In genomic region chr9:22429533-22430241, GRCm38 (mm10) we compare ENCODE assay signal across 8 mouse cellular contexts. TPM values are rescaled to one million over a fixed set of nuclear protein-coding genes. Genes with fewer than 3 reads are reported as not detected.
DNase-seq lines count a peak whose midpoint lies in the region; ATAC-seq and TF ChIP-seq lines count a peak whose summit lies in the region.

No protein-coding gene starts in this region.

- WGBS in liver, embryonic 14.5 days (ENCODE audit: insufficient replicate concordance): 46% methylated on average over 15 of the region's 15 CpGs

- H3K36me3 ChIP-seq in liver, embryonic 14.5 days (replicated peaks; ENCODE audit: control insufficient read depth, insufficient read depth, low read depth): no peaks in the 10 kb centered on the region

- no peak overlapping the region for H3K27ac ChIP-seq in gastrocnemius, adult 2 months
- H3K27ac ChIP-seq in liver, embryonic 14.5 days: no peak overlapping the region

- H3K4me1 ChIP-seq in liver, embryonic 14.5 days (replicated peaks; ENCODE audit: control insufficient read depth in 2 of 2, insufficient read depth in 2 of 2, low read length in 1 of 2): peaks cover 3 to 6% of the 10 kb centered on the region in 2 experiments; a peak in 3 of 4 replicates

- no peak for TF ChIP-seq EP300 in liver, embryonic 14.5 days (IDR thresholded peaks at IDR 0.05; ENCODE audit: low read depth)

- no peak for TF ChIP-seq CTCF in gastrocnemius, adult 2 months (IDR thresholded peaks at IDR 0.05)
- TF ChIP-seq CTCF in liver, embryonic 14.5 days (IDR thresholded peaks at IDR 0.05; ENCODE audit: low read depth): no peak

- H3K4me3 ChIP-seq in gastrocnemius, adult 2 months: peak overlapping the region; percentile 37
- no peak overlapping the region for H3K4me3 ChIP-seq in liver, embryonic 14.5 days (ENCODE audit: insufficient read depth in 1 of 2, low read depth in 2 of 2, low read length in 2 of 2)

- intact Hi-C loops in gastrocnemius, adult 2 months (cut with DNase I): no loop called here
- intact Hi-C loops in gastrocnemius, postnatal 36 days (cut with DNase I): no loop called here
- intact Hi-C loops in left cerebral cortex, postnatal 25 days (cut with DNase I): no loop called here

- H3K27me3 ChIP-seq in liver, embryonic 14.5 days (ENCODE audit: control insufficient read depth, insufficient read depth, low read length): no peaks in the 10 kb centered on the region

- H3K9ac ChIP-seq in liver, embryonic 14.5 days (replicated peaks): no peak overlapping the region

- no peak for DNase-seq in gastrocnemius, adult 2 months
- DNase-seq in gastrocnemius, postnatal 36 days: no peak
- peak; percentile 84 for DNase-seq in MEL-GATA-1-ER (ENCODE audit: extremely low read depth, low read depth)
- no peak for DNase-seq in liver, embryonic 14.5 days (ENCODE audit: low read depth in 3 of 3, low spot score in 3 of 3)
- peak; percentile 63 for DNase-seq in thymus, postnatal 14 days
- no peak for DNase-seq in left cerebral cortex, postnatal 25 days (ENCODE audit: low spot score in 2 of 2)
- DNase-seq in c-Kit-positive CD71-positive TER-119-positive erythroid progenitor cells, embryonic 14.5 days (ENCODE audit: low spot score): no peak

- ATAC-seq in hematopoietic stem cell, adult 5-6 weeks (replicated peaks in 1 of 2; ENCODE audit: insufficient read depth in 1 of 2, low FRiP score in 2 of 2, low TSS enrichment in 1 of 2, low read depth in 1 of 2, poor library complexity in 2 of 2, severe bottlenecking in 2 of 2): peak; percentile 52 to 65; a peak in 2 of 4 replicates
- no peak for ATAC-seq in liver, embryonic 14.5 days (ENCODE audit: insufficient read depth)

- H3K9me3 ChIP-seq in liver, embryonic 14.5 days (ENCODE audit: control insufficient read depth, low read length): no peaks in the 10 kb centered on the region

- H3K4me2 ChIP-seq in liver, embryonic 14.5 days (ENCODE audit: low read depth): peak overlapping the region; percentile 22

RNA-seq across cellular contexts. Expression of gene 9530077C05Rik, which starts 18.4 kb away (rescaled TPM):
- under 1 TPM; 0.36 to 0.59 TPM for total RNA-seq in gastrocnemius, adult 2 months (2021)
- total RNA-seq in gastrocnemius, postnatal 36 days (2021): under 1 TPM; 0.13 to 0.20 TPM
- total RNA-seq in hematopoietic stem cell, adult 5-6 weeks (2017): 3.8 and 8.7 TPM in 2 replicates
- polyA plus RNA-seq in liver, embryonic 14.5 days (2012; rRNA removed): 0.89 and 1.1 TPM in 2 replicates
- 1.5 and 1.8 TPM in 2 replicates for polyA plus RNA-seq in liver, embryonic 14.5 days (2014; fragmentation: Nextera tagmentation; extraction: Ambion mirVana)
- 1 to 10 TPM; 7.4 to 8.4 TPM for total RNA-seq in left cerebral cortex, postnatal 25 days (2021)

RNA-seq across cellular contexts. Expression of gene Gm17545, which starts 24.4 kb away (rescaled TPM):
- not detected for total RNA-seq in gastrocnemius, adult 2 months (2021)
- total RNA-seq in gastrocnemius, postnatal 36 days (2021): not detected
- total RNA-seq in hematopoietic stem cell, adult 5-6 weeks (2017): not detected in 2 replicates
- not detected in 2 replicates for polyA plus RNA-seq in liver, embryonic 14.5 days (2012; rRNA removed)
- polyA plus RNA-seq in liver, embryonic 14.5 days (2014; fragmentation: Nextera tagmentation; extraction: Ambion mirVana): not detected in 2 replicates
- total RNA-seq in left cerebral cortex, postnatal 25 days (2021): not detected

RNA-seq across cellular contexts. Expression of gene Rp9, which starts 39.9 kb away (rescaled TPM):
- 10 to 100 TPM; 32.2 to 39.1 TPM for total RNA-seq in gastrocnemius, adult 2 months (2021)
- total RNA-seq in gastrocnemius, postnatal 36 days (2021): 10 to 100 TPM; 31.3 to 33.2 TPM
- total RNA-seq in hematopoietic stem cell, adult 5-6 weeks (2017): 173 and 179 TPM in 2 replicates
- polyA plus RNA-seq in liver, embryonic 14.5 days (2012; rRNA removed): 15.8 and 32.5 TPM in 2 replicates
- 34.1 and 37.2 TPM in 2 replicates for polyA plus RNA-seq in liver, embryonic 14.5 days (2014; fragmentation: Nextera tagmentation; extraction: Ambion mirVana)
- 10 to 100 TPM; 40.0 to 40.1 TPM for total RNA-seq in left cerebral cortex, postnatal 25 days (2021)

RNA-seq across cellular contexts. Expression of gene Anln, which starts 40.7 kb away (rescaled TPM):
- under 1 TPM; 0.64 to 0.69 TPM for total RNA-seq in gastrocnemius, adult 2 months (2021)
- 1 to 10 TPM in 1 of 2 experiments, under 1 TPM in 1; 0.96 to 1.6 TPM for total RNA-seq in gastrocnemius, postnatal 36 days (2021)
- 36.2 and 39.2 TPM in 2 replicates for total RNA-seq in hematopoietic stem cell, adult 5-6 weeks (2017)
- 13.8 and 20.1 TPM in 2 replicates for polyA plus RNA-seq in liver, embryonic 14.5 days (2012; rRNA removed)
- 27.0 and 31.2 TPM in 2 replicates for polyA plus RNA-seq in liver, embryonic 14.5 days (2014; fragmentation: Nextera tagmentation; extraction: Ambion mirVana)
- 1 to 10 TPM; 6.4 to 7.3 TPM for total RNA-seq in left cerebral cortex, postnatal 25 days (2021)

RNA-seq across cellular contexts. Expression of gene Bbs9, which starts 45.8 kb away (rescaled TPM):
- 10 to 100 TPM in 1 of 2 experiments, 1 to 10 TPM in 1; 9.5 to 11.5 TPM for total RNA-seq in gastrocnemius, adult 2 months (2021)
- total RNA-seq in gastrocnemius, postnatal 36 days (2021): 1 to 10 TPM; 6.8 to 8.7 TPM
- 19.8 and 41.6 TPM in 2 replicates for total RNA-seq in hematopoietic stem cell, adult 5-6 weeks (2017)
- 2.2 and 2.6 TPM in 2 replicates for polyA plus RNA-seq in liver, embryonic 14.5 days (2012; rRNA removed)
- polyA plus RNA-seq in liver, embryonic 14.5 days (2014; fragmentation: Nextera tagmentation; extraction: Ambion mirVana): 2.3 and 3.0 TPM in 2 replicates
- total RNA-seq in left cerebral cortex, postnatal 25 days (2021): 10 to 100 TPM; 27.8 to 28.6 TPM

Comparison
In these comparisons a context has a peak if more than half of its experiments do, and no peak if none do; other contexts are left out.
1. DNase-seq: peak in MEL-GATA-1-ER (single experiment) and thymus, postnatal 14 days (single experiment); none in gastrocnemius, adult 2 months (single experiment), gastrocnemius, postnatal 36 days (0 of 2), liver, embryonic 14.5 days (0 of 3), left cerebral cortex, postnatal 25 days (0 of 2) and c-Kit-positive CD71-positive TER-119-positive erythroid progenitor cells, embryonic 14.5 days (single experiment).